Mouse (Mus musculus): ENCODE measurements around the gene Lama4.

Lama4 gene

DNA sequence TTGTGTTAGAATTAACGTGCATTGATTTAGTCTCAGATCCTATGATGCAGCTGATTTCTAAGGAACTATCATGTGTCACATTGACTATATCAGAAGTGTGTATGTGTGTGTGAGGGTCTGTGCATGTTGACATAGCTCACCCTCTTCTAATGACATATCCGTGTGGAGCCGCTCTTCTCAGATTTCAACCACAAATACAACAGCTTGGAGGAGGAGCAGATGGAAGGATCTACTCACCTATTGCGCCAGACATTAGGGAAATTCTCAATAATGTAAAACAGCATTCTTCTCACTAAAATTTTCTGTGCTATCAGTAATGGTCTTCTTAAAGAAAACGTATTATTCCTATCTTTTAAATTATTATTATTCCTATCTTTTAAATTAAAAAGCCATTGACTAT, 191.4 kb downstream of the Lama4 start:
- in situ Hi-C loops (cut with MboI, MseI) = loop anchor here in 1 of 2 experiments (25.0 kb wide), 1 partner anchor 1031 kb away; no protein-coding TSS in a partner anchor

DNA sequence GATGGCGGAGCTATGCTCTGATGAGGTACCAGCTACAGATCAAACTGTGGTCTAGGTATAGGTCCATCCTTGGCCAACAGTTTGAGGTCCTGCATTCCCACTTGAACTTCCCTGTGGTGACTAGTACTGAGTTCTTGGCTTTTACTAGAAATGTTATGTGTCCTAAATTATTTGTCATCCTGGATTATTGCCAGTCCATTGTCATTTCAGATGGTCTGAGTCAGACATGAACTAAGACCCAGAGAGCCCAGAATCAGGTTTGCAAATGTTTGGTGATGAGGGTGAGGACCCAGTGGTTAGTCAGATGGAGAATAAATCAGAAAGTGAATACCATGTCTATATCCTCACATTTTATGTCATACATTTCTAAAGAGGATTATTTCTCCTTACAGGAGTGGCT, 192.0 kb downstream of the Lama4 start:
- in situ Hi-C loops (cut with MboI, MseI) = loop anchor here in 1 of 2 experiments (25.0 kb wide), 1 partner anchor 1030 kb away; no protein-coding TSS in a partner anchor

DNA sequence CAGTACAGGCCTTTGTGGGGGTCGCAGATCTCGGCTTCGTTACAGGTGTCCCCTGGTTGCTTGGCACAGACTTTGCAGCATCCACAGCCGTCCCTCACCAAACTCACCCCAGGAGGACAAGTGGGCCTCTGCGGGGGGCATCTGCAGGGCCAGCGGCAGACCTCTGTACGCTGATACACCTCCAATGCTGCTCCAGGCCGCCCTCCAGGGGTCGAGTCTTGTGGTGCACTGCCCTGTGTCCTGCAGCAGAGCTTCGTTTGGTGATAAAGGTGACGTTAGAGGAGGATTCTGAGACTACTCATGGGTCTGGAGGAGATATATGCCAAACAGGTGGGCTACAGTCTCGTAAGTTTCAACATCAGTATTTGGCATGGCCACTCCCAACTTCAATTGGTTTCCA, 193.0 kb downstream of the Lama4 start:
- in situ Hi-C loops (cut with MboI, MseI) = loop anchor here in 1 of 2 experiments (25.0 kb wide), 1 partner anchor 1029 kb away; no protein-coding TSS in a partner anchor
